Mouse (Mus musculus): ENCODE measurements around the gene Parva.

Parva gene

GRCm38 (mm10) chr7:112511309-112511708, 84.0 kb downstream of the Parva start:
- no peak for DNase-seq (ENCODE audit: low read depth, low spot score)

DNA sequence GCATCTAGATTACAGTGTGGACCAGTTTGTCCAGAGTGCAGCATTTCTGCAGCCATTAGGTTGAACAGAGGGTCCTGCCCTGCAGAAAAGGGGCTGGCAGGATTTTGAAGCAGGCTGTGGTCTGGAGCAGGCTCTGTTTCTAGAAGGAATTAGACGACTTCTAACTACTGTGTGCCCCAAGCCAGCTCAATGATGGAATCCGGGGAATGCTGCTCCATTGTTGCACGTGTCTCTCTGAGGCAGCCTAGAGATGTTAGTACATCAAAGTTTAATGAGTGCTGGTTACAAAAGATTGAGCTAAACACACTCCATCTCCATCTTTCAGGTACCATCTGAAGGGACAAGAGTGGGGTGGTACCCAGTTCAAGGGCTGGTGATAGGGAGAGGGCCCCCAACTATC, 85.0 kb downstream of the Parva start:
- DNase-seq (ENCODE audit: low read depth, low spot score) = no peak

- DNase-seq (ENCODE audit: low read depth, low spot score) = no peak
These were observed 85.6 kb downstream of the Parva start for GRCm38 (mm10) chr7:112512895-112513294.

DNA sequence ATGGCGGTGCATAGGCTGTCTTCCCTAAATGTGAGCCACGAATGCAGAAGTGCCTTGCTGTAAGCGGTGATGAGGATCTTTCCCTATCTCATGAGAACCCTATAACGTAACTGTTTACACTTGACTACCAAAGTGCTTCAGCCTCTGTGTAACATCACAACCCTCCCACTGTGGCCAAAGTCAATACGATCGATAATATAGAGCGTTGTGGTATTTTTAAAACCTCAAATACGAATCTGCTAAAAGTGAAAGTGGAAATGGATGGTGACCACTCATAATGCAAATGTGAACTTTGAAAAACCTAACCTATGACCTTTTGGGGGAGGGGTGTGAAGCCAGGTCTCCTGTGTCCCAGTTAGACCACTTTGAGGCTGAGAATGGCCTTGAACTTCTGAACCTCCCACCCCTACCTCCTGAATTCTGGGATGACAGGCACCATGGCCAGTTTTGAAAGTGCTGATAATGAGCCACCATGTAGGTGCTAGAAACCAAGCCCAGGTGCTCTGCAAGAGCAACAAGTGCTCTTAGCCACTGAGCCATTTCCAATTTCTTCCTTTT, 87.4 kb downstream of the Parva start:
- DNase-seq (ENCODE audit: low read depth, low spot score) = no peak

DNA sequence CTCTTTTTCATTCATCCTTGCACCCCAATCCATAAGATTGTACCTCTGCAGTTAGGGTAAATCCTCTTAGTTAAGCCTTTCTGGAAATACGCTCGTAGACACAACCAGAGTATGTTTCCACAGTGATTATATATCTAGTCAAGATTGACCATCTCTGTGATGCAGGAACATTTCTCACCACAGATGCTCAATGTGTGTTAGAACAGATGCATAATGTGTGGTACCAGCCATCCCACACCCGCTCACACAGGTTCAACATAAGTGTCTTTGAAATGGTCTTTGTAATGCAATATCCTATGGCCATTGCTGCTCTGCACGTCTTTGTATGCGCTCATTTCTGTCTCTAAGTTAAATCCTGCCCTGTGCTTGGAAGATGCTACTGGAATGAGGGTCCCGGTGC, 98.2 kb downstream of the Parva start:
- DNase-seq (ENCODE audit: low read depth, low spot score) = no peak

DNA sequence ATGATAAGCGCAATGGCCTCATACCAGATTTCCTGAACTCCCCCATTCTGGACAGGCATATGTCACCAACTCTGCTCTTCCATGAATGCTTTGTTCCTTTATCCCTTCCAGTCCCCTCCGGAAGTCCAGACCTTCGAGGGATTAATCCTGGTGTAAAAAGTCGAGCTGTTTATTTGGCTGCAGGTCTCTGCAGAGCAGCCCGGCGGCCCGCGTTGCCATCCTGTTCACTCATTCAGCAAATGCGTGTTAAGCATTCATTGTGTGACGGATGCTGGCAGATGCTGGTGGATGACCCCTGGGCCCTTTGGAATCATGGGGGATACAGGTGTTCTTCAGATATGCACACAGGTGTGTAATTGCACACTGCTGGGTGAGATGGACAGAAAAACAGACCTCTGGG, 98.9 kb downstream of the Parva start:
- DNase-seq (ENCODE audit: low read depth, low spot score) = no peak

DNA sequence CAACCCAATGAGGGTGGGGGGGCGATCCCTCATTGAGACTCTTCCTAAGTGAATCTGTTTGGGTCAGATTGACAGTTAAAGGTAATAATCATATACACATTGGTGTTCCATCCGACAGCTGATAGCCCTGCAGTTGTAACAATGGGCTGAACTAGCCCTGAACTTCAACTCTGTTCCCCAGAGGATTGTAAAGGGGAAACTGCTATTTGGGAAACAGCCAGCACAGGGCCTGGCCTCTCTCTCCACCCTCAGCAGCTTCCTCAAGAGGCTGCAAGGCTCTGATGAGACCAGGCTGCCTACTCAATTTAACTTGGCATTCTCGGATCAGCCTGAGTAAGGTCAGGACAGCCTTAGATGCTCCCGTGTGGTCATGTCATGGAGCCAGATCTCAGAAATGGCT, 99.9 kb downstream of the Parva start:
- no peak for DNase-seq (ENCODE audit: low read depth, low spot score)

- no peak for DNase-seq (ENCODE audit: low read depth, low spot score)
These were observed 100.8 kb downstream of the Parva start for GRCm38 (mm10) chr7:112528059-112528458.

DNA sequence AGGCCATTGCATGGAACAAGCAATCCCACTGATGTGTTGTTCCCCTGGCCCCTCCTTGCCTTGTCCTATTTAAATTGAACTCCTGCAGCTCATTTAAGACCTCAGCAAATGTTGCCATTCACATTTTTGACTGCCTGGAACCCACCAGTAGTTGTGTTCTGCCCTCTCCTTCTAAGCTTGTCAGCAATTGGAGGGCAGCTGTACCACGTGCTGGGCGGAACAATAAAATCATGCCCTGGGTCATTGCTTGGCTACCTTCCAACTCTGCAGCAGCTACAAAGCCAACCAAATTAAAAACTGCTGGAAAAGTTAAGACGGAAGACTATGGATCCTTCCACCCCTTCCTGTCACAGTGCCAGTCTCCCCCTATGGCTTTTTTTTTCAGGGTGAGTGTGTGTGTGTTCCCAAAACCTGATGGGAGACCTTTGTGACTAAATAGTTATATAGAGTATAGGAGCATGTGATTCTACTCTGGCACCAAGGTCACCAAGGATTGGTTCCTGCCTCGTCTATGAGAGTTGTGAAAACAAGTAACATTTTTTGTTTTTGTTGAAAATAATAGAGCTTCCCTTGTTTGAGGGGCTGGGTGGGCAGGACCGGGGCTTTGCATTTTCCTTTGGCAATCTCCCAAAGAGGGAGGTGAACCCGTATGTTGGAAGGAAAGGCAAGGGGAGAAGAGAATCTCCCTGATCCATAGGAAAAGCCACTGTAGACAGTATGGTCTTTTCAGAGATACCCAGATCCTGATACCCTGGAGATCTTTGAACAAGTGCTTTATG, 101.5 kb downstream of the Parva start:
- DNase-seq (ENCODE audit: low read depth, low spot score) = no peak

- DNase-seq (ENCODE audit: low read depth, low spot score) = no peak
These were observed 103.6 kb downstream of the Parva start for GRCm38 (mm10) chr7:112530924-112531323.

GRCm38 (mm10) chr7:112534148-112534547, 106.8 kb downstream of the Parva start:
- DNase-seq (ENCODE audit: low read depth, low spot score) = no peak

- DNase-seq (ENCODE audit: low read depth, low spot score) = no peak
These were observed 108.2 kb downstream of the Parva start for GRCm38 (mm10) chr7:112535408-112535921.

- DNase-seq (ENCODE audit: low read depth, low spot score) = no peak
These were observed 121.8 kb downstream of the Parva start for GRCm38 (mm10) chr7:112549136-112549535.

DNA sequence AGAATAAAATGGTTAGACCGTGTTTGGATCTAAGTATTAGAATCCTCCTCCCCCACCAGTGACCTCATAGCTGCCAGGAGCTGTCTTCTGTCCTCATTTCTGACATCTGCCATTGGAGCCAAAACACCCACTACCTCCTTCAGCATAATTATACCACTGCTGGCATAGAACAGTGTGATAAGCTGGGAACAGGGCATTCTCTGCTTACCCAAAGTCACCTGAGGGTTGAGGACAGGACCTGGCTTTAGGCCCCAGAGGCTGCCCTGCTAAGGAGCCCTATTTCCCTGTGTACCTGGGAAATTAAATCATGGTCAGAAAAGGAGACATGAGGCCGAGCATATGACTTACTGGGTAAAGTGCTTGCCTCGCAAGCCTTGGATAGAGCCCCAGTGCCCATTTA, 134.2 kb downstream of the Parva start:
- DNase-seq (ENCODE audit: low read depth, low spot score) = no peak

DNA sequence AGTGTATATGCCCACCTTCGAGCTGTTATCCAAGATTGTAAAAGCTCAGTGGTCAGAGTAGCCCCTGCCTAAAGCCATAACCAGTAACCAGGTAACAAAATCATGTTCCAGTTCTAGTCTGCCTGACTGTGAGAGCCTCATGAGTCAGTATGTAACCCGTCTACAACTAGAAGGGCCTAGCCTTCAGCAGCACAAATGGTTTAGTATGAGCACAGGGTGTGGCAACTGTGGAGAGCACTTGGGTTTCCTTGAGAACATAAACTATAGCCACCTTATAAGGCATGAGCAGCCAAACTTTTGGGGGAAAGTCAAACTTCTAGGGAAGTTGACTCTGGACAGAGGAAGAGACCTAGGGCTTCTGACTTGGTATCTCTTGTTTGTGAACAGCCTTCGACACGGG, 139.7 kb downstream of the Parva start:
- no peak for DNase-seq (ENCODE audit: low read depth, low spot score)

DNA sequence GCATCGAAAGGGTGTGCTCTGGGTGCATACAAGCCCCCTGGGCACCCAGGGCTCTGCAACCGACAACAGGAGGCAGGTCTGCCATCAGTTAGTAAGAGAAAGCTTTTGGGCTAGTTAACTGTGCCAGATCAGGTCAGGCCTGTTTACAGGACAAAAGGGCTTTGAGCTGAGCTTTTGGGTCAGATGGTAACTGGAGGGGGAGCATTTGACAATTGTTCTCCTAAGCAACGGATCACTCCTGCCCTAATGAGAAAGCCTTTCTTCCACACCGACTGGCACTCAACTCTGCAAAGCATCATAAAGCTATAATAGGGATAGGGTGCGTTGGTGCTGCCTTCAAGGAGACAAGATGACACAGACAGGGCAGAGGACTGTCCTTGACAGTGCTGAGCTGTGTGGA, 141.7 kb downstream of the Parva start:
- DNase-seq (ENCODE audit: low read depth, low spot score) = no peak

GRCm38 (mm10) chr7:112581621-112582020, 154.3 kb downstream of the Parva start:
- no peak for DNase-seq (ENCODE audit: low read depth, low spot score)

- no peak for DNase-seq (ENCODE audit: low read depth, low spot score)
These were observed 155.6 kb downstream of the Parva start for GRCm38 (mm10) chr7:112582882-112583405.

DNA sequence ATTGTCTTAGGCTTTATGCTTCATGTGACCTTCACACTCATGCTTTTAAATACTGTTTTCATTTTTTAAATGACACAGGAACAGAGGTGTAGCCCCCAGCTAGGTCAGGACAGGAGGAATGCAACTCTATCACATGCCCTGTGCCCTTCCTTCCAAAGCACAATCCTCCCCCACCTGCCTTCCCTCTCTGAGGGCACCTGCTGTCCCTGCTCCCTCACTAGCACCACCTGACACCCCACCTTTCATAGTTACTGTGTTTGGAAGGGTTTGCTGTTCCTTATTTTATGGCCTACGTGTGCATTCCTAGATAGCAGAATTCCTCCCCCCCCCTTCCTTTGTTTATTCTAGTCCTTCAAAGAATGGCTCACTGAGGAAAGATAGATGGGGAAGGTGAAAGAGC, 160.1 kb downstream of the Parva start:
- DNase-seq (ENCODE audit: low read depth, low spot score) = no peak

GRCm38 (mm10) chr7:112589530-112589929, 162.2 kb downstream of the Parva start:
- DNase-seq (ENCODE audit: low read depth, low spot score) = no peak

DNA sequence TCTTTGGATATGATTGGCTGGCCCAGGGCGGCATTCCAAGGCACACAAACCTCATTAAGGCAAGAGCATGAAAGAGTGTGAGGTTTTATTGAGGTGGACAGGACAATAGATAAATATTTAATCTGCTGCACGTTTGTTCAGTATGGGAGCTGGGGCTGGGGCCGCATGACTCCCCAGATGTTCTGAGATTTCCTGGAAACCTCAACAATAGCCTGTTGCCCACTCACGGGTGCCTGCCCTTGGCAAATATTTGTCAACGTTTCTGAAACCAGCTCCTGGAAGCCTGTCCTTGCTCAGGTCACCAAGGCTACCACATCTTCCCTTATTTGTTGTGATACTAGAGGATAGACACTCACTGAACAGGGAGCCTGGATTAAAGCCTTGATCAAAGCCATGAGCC, 166.3 kb downstream of the Parva start:
- DNase-seq (ENCODE audit: low read depth, low spot score) = no peak

- no peak for DNase-seq (ENCODE audit: low read depth, low spot score)
These were observed 168.0 kb downstream of the Parva start for GRCm38 (mm10) chr7:112595226-112595850.

- DNase-seq (ENCODE audit: low read depth, low spot score) = no peak
These were observed 172.3 kb downstream of the Parva start for GRCm38 (mm10) chr7:112599650-112600049.

All from retina, postnatal 7 days (tissue).